Mouse (Mus musculus) embryonic fibroblast, embryonic 13.5 days (primary cell): ENCODE data around the gene Tmem108.

Experiments used
- CTCF ChIP-seq: IDR thresholded peaks from 2 replicates; pipeline ENCODE4 v1.5.1; 2011; ENCODE audit warnings: mild to moderate bottlenecking, control low read depth, low read length, moderate library complexity, borderline replicate concordance; ENCODE audit not compliant: insufficient read depth
- POLR2A ChIP-seq: IDR thresholded peaks from 2 replicates; pipeline ENCODE4 v1.6.1; 2011; ENCODE audit warnings: low read depth, mild to moderate bottlenecking, control low read depth, low read length, moderate library complexity

- no peak for TF ChIP-seq POLR2A
- no peak for TF ChIP-seq CTCF
These were observed 141.0 kb downstream of the Tmem108 start for GRCm38 (mm10) chr9:103620517-103621212.
